Mouse (Mus musculus): Measurements from ENCODE around the gene Pphln1.
"Not testable (repeated sequence)": the region's sequence is repeated elsewhere in the genome, so short reads cannot be mapped to it uniquely, and the experiment has no call there.

The Pphln1 gene

GRCm38 (mm10) chr15:93397826-93398698 lies at the start of gene Pphln1, which contains the start of gene Zcrb1:
Gene Pphln1, plus strand, starts transcription at chr15:93398350.
Gene Zcrb1, minus strand, starts transcription at chr15:93398334.
- peak; percentile 75 to 83 for DNase-seq

DNA sequence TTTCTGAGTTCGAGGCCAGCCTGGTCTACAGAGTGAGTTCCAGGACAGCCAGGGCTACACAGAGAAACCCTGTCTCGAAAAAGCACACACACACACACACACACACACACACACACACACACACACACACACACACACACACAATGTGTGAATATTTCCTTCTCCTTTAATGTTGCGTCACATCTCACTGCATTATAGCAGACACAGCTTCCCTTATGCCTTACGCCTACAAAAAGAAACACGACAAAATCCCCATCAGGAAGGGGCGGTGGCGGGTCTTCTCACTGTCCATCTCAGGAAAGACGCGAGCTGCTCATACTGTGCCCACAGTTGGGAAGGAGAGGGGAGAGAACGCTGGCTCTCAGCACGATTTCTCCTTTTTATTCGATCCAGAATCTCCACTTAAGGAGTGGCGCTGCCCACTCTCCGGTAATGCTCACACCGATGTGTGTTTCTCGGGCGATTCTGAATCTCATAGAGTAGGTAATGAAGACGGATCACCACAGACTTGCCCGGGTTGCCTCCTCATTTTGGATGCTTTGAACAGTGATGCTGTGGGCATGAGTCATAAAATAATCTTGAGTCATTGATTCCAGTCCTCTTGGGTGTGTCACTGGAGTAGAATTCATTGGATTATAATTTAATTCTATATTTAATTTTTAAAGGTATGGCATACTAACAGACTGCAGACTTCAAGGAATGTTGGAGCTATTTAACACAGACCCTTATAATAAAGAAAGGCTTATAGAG lies 39.6 kb upstream of the Pphln1 start:
- no peak for DNase-seq

- no peak for DNase-seq
Measured at GRCm38 (mm10) chr15:93365561-93365960, 32.6 kb upstream of the Pphln1 start.

GRCm38 (mm10) chr15:93368558-93368957 lies 29.6 kb upstream of the Pphln1 start:
- no peak for DNase-seq

DNA sequence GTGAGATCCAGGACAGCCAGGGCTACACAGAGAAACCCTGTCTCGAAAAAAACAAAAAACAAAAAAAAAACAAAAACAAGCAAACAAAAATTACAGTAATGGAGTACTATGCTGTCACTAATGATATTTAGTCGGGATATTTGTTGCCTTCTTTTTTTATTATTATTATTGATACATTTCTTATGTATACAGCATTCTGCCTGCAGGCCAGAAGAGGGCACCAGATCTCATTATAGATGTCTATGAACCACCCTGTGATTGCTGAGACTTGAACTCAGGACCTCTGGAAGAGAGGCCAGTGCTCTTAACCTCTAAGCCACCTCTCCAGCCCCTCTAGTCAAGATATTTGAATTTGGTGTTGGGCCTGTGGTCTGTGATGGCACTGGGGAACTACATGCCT lies 26.3 kb upstream of the Pphln1 start:
- no peak for DNase-seq

- not testable (repeated sequence) for DNase-seq
Measured at GRCm38 (mm10) chr15:93372525-93373119, 25.5 kb upstream of the Pphln1 start.

DNA sequence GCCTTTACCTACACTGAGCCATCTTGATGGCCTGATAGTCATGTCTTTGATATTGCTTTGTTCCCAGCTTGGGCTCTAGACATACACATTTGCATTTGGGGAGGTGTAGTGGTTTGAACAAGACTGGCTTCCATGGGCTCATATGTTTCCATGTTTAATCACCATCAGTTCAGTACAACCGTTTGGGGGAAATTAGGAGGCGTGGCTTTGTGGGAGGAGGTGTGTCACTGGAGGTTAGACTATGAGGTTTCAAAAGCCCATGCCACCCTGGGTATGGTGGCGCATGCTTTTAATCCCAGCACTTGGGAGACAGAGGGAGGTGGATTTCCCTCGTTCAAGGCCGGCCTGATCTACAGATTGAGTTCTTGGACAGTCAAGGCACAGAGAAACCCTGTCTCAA lies 22.5 kb upstream of the Pphln1 start:
- DNase-seq: no peak

DNA sequence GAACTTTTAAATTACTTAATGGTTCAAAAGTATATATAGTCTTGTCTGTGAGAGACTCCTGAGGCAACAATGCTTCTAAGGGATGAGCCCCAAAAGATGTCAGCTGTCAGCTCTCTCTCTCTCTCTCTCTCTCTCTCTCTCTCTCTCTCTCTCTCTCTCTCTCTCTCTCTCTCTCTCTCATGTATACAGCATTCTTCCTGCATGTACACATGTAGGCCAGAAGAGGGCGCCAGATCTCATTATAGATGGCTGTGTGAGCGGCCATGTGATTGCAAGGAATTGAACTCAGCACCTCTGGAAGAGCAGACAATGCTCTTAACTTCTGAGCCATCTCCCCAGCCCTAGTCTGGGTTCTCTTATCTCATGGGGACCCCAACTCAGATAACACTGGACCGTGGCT lies 19.0 kb upstream of the Pphln1 start:
- no peak for DNase-seq

DNA sequence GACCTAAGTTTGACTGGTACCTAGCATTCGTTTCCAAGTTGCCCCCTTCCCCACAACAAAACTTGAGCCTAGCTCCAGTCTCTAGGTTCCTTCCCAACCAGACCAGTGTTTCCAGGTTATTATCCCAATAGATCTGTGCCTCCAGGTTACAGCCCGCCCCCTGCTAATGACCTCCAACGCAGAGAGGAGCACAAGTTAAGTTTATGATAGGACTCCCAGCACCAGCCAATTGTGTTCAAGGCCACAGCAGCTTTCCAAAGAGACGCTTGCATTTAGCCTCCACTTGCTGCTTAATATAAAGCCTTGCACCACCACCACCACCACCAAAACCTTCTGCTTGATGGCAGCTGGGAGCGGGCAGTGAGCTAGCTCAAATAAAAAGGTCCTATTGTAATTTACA lies 16.8 kb upstream of the Pphln1 start:
- DNase-seq: no peak

- DNase-seq: no peak
Measured at GRCm38 (mm10) chr15:93397269-93397668, 881 bp upstream of the Pphln1 start.

- peak in 1 of 2 experiments; percentile 5 for DNase-seq
Measured at GRCm38 (mm10) chr15:93398699-93399540, 770 bp downstream of the Pphln1 start.

- DNase-seq: no peak
Measured at GRCm38 (mm10) chr15:93401446-93401845, 3.3 kb downstream of the Pphln1 start.

DNA sequence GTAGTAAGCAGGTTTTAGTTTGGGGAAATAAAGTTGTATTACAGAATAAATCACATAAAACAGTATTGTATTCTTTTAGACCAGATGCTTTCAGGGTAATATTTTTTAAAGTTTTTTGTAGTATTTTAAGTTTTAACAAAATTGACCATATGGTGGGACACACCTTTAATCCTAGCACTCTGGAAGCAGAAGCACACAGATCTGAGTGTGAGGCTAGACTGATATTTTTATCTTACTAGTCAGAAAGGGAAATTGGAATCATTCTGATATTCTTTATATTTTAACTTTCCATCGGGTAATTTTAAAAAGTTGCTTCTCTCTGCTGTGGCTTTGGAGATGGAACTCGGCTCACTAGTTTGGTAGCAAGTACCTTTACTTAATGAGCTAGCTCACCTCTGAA lies 4.6 kb downstream of the Pphln1 start:
- DNase-seq: no peak

GRCm38 (mm10) chr15:93404849-93405248 lies 6.7 kb downstream of the Pphln1 start:
- no peak for DNase-seq

GRCm38 (mm10) chr15:93405446-93405986 lies 7.4 kb downstream of the Pphln1 start:
- no peak for DNase-seq

DNA sequence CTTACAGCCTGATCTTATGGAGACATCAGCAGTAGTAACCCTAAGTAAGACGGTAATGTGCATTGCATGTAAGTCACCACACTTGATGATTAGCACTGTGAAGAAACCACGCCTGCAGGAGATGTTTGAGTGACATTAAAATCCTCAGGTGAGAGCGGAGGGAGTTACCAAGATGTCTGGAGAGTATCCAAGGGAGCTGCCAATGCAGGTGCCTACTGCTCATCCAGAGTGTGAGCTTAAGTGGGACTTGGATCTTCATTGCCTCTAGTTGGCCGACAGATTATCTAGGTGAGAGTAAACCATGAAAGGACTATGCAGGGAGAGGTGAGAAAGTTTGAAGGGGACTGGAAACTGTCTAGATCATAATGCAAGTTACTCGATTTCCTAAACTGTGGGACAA lies 8.3 kb downstream of the Pphln1 start:
- no peak for DNase-seq

DNA sequence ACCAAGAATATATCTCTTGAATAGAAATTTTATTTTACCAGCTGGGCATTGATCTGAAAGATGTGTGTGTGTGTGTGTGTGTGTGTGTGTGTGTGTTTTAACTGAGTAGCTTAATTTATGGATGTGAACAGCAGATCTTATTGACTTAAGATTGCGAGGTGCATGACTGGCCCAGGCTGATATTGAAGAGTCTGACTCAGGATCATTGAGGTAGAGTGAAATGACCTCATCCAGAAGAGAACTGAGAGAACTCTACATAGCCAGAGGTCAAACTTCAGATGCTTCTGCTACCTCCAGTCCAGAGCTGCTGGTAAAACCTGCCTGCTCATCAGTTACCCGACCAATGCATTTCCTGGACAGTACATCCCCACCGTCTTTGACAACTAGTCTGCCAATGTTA lies 14.3 kb downstream of the Pphln1 start:
- no peak for DNase-seq

DNA sequence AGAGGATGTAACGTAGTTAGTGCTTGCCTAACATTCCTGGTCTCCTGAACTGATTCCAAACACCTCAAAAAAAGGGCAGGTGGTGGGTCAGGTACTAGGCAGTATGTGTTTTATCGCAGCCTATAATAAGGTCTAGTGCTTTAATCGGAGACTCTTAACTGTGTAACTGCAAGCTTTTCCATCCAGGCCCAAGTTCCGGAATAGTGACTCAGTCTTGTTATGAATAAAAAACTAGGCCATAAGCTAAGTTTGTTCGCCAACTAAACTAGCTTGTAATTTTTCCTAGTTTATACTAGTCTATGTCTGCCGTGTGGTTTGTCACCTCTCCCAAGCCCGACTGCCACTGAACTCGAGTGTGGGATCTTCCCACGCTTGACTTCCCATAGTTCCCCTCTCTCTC lies 16.3 kb downstream of the Pphln1 start:
- DNase-seq: no peak

DNA sequence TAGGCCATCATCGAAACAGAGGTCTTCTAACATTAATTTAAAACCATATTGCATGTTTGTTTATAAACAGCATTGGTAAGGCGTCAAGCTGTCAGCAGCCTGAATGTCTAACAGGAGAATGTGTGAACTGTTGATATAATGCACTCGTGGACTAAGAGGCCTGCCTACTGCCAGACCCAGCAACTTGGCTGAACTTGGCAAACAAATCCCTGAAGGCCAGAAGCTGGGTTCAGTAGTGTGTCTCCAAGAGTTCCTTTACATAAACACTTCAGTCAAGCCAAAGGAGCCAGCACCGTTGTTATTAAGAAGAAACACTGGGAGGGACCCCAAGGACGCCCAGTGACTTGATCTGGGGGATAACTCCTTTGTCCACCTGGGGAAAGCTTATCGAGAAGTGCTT lies 18.1 kb downstream of the Pphln1 start:
- DNase-seq: no peak

DNA sequence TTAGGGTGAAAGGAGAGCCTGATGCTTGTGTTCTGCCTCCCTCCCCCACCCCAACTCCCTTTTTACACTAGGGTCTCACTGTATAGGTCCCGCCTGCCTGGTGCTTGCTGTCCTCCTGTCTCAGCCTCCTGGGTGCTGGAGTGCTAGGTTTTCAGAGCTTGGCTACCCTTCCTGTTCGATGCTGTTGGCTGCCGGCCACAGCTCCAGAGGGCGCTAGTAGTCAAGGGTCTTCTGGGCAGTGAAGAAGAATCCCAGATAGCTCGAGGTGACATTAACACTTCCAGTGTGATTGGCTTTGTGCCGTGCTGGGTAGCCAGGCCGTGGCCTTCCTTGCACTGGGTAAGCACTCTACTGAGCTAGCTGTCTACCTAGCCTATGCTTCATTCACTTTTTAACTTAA lies 22.4 kb downstream of the Pphln1 start:
- DNase-seq: no peak

- DNase-seq: no peak
Measured at GRCm38 (mm10) chr15:93422537-93422936, 24.4 kb downstream of the Pphln1 start.

DNA sequence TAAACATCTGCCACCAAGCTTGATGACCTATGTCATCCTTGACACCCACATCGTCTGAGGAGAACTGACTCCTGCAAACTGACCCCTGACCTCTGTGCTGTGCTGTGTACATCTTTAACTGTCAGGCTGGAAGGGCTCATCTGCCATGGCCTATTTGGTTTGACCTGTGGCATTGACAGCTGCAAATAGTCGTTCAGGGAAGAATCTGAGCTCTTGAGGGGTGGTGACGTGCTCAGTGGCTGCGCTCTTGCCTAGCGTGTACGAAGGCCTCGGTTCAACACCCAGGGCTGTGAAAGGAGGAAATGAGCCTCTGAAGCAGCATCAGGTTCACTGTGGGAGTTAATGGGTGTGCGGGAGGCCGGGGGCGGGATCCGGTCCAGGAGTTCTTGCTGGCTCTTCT lies 35.7 kb downstream of the Pphln1 start:
- DNase-seq: peak in 1 of 2 experiments; percentile 7
